Mouse (Mus musculus) heart, embryonic 12.5 days (tissue): ENCODE data around the gene Hepacam2. TPM values are rescaled to one million over a fixed set of nuclear protein-coding genes. Genes with fewer than 3 reads are reported as not detected.

ENCODE experiments used
- ATAC-seq: fragments of 200-750 bp; cut with Nextera tagmentation; 2 replicates; pipeline ENCODE4 v1.8.0; 2017; ENCODE audit warnings: moderate TSS enrichment, moderate library complexity; ENCODE audit not compliant: insufficient number of reproducible peaks, low FRiP score
- H3K27ac ChIP-seq: fragments of 300-500 bp; sonication (generic); 2 replicates; pipeline ENCODE4 v1.5.1; 2016; ENCODE audit warnings: mild to moderate bottlenecking, moderate library complexity; ENCODE audit not compliant: poor library complexity, severe bottlenecking
- H3K27me3 ChIP-seq: fragments of 300-500 bp; sonication (generic); replicated peaks from 2 replicates; pipeline ENCODE4 v1.6.1; 2016; ENCODE audit warnings: mild to moderate bottlenecking, moderate library complexity
- H3K36me3 ChIP-seq: fragments of 300-500 bp; sonication (generic); 2 replicates; pipeline ENCODE4 v1.6.1; 2016; ENCODE audit warnings: mild to moderate bottlenecking, moderate library complexity
- H3K4me1 ChIP-seq: fragments of 300-500 bp; sonication (generic); replicated peaks from 2 replicates; pipeline ENCODE4 v1.6.1; 2016; ENCODE audit warnings: mild to moderate bottlenecking
- H3K4me2 ChIP-seq: fragments of 300-500 bp; sonication (generic); 2 replicates; pipeline ENCODE4 v1.6.1; 2016; ENCODE audit warnings: mild to moderate bottlenecking, moderate library complexity
- H3K4me3 ChIP-seq: fragments of 300-500 bp; sonication (generic); 2 replicates; pipeline ENCODE4 v1.5.1; 2016; ENCODE audit warnings: mild to moderate bottlenecking
- H3K9ac ChIP-seq: fragments of 300-500 bp; sonication (generic); 2 replicates; pipeline ENCODE4 v1.6.1; 2016; ENCODE audit warnings: mild to moderate bottlenecking, moderate library complexity
- H3K9me3 ChIP-seq: fragments of 300-500 bp; sonication (generic); replicated peaks from 2 replicates; pipeline ENCODE4 v1.6.1; 2016; ENCODE audit warnings: mild to moderate bottlenecking, moderate library complexity
- WGBS: fragments of 180-500 bp; shearing (Covaris S2); methylation state at CpG from one replicate; pipeline ENCODE4 v1.1.7; 2016; 5-methylcytosine and 5-hydroxymethylcytosine counted together
- polyA plus RNA-seq: library from polyadenylated mRNA; unstranded; fragments of >200 nt; fragmentation: Nextera tagmentation; extraction: Ambion mirVana; gene quantifications from 2 replicates; pipeline ENCODE4 v1.2.1, GENCODE M21; 2016

Gene Hepacam2
- polyA plus RNA-seq: not detected in 2 replicates

GRCm38 (mm10) chr6:3498162-3498848 is at the start of gene Hepacam2, which contains the start of gene Vps50:
Gene Hepacam2, minus strand, starts transcription at chr6:3498298.
Gene Vps50, plus strand, starts transcription at chr6:3498382.
- peak within 1 kb of the TSS; percentile 100 for H3K4me2 ChIP-seq
- peak within 1 kb of the TSS; percentile 83 for H3K9ac ChIP-seq
- H3K9me3 ChIP-seq: no peaks in the 10 kb centered on the region
- under 1% methylated on average over 28 of the region's 28 CpGs for WGBS
- peaks cover 4% of the 10 kb centered on the region; the same call in 1 of the 2 replicates for H3K4me1 ChIP-seq
- H3K36me3 ChIP-seq: no peaks in the 10 kb centered on the region
- peak; percentile 99 for ATAC-seq
- no peak within 1 kb of the TSS for H3K27ac ChIP-seq
- peak within 1 kb of the TSS; percentile 97 for H3K4me3 ChIP-seq
- no peaks in the 10 kb centered on the region for H3K27me3 ChIP-seq

GRCm38 (mm10) chr6:3544970-3545369 is 46.9 kb upstream of the Hepacam2 start:
- WGBS: 90% methylated on average over 1 of the region's 1 CpGs
- Histone ChIP-seq H3K9ac (no peak overlapping the region), H3K4me1 (no peaks in the 10 kb centered on the region)

GRCm38 (mm10) chr6:3543862-3544261 is 45.8 kb upstream of the Hepacam2 start:
- 89% methylated on average over 4 of the region's 4 CpGs for WGBS
- Histone ChIP-seq H3K36me3 (peaks cover 10% of the 10 kb centered on the region), H3K4me2 (no peak overlapping the region), H3K4me1 (0 out of 2 replicates have a peak, but pooled peaks cover 4% of the 10 kb centered on the region), H3K4me3 (no peak overlapping the region), H3K9ac (no peak overlapping the region), H3K9me3 (no peaks in the 10 kb centered on the region), H3K27ac (no peak overlapping the region), H3K27me3 (no peaks in the 10 kb centered on the region)
- no peak for ATAC-seq

More at GRCm38 (mm10) chr6:3544970-3545369, 46.9 kb upstream of the Hepacam2 start:
- Histone ChIP-seq H3K4me2 (no peak overlapping the region), H3K27me3 (no peaks in the 10 kb centered on the region), H3K9me3 (no peaks in the 10 kb centered on the region), H3K27ac (no peak overlapping the region), H3K36me3 (peaks cover 13% of the 10 kb centered on the region), H3K4me3 (no peak overlapping the region)
- ATAC-seq: no peak

GRCm38 (mm10) chr6:3539470-3539869 is 41.4 kb upstream of the Hepacam2 start:
- H3K27ac ChIP-seq: 0 out of 2 replicates have a peak overlapping the region, but pooled peaks have one; percentile 41
- WGBS: 63% methylated on average over 2 of the region's 2 CpGs
- peaks cover 6% of the 10 kb centered on the region; the same call in 1 of the 2 replicates for H3K36me3 ChIP-seq
- H3K4me1 ChIP-seq: 0 out of 2 replicates have a peak, but pooled peaks cover 4% of the 10 kb centered on the region
- H3K9me3 ChIP-seq: no peaks in the 10 kb centered on the region
- no peak overlapping the region for H3K4me2 ChIP-seq
- no peak overlapping the region for H3K4me3 ChIP-seq
- H3K27me3 ChIP-seq: no peaks in the 10 kb centered on the region
- ATAC-seq: no peak
- H3K9ac ChIP-seq: no peak overlapping the region

- no peak overlapping the region for H3K4me3 ChIP-seq
- H3K9me3 ChIP-seq: no peaks in the 10 kb centered on the region
- H3K27me3 ChIP-seq: no peaks in the 10 kb centered on the region
- no peak overlapping the region for H3K9ac ChIP-seq
- no peak for ATAC-seq
- H3K27ac ChIP-seq: no peak overlapping the region
- H3K36me3 ChIP-seq: peaks cover 6% of the 10 kb centered on the region; the same call in 1 of the 2 replicates
- H3K4me1 ChIP-seq: 0 out of 2 replicates have a peak, but pooled peaks cover 4% of the 10 kb centered on the region
- no peak overlapping the region for H3K4me2 ChIP-seq
- WGBS: 58% methylated on average over 1 of the region's 1 CpGs
Observed at GRCm38 (mm10) chr6:3536048-3536447, 38.0 kb upstream of the Hepacam2 start.

GRCm38 (mm10) chr6:3531445-3531844 is 33.3 kb upstream of the Hepacam2 start:
- no peak overlapping the region for H3K4me3 ChIP-seq
- no peaks in the 10 kb centered on the region for H3K9me3 ChIP-seq

GRCm38 (mm10) chr6:3528198-3528597 is 30.1 kb upstream of the Hepacam2 start:
- Histone ChIP-seq H3K4me1 (no peaks in the 10 kb centered on the region), H3K36me3 (0 out of 2 replicates have a peak, but pooled peaks cover 6% of the 10 kb centered on the region), H3K9me3 (no peaks in the 10 kb centered on the region), H3K27me3 (no peaks in the 10 kb centered on the region), H3K27ac (no peak overlapping the region), H3K4me2 (no peak overlapping the region), H3K4me3 (no peak overlapping the region), H3K9ac (no peak overlapping the region)
- 84% methylated on average over 4 of the region's 4 CpGs for WGBS
- no peak for ATAC-seq

More at GRCm38 (mm10) chr6:3531445-3531844, 33.3 kb upstream of the Hepacam2 start:
- no peaks in the 10 kb centered on the region for H3K4me1 ChIP-seq
- H3K4me2 ChIP-seq: no peak overlapping the region
- no peaks in the 10 kb centered on the region for H3K27me3 ChIP-seq
- no peak overlapping the region for H3K9ac ChIP-seq
- no peak for ATAC-seq
- 81% methylated on average over 5 of the region's 5 CpGs for WGBS
- H3K27ac ChIP-seq: no peak overlapping the region
- H3K36me3 ChIP-seq: peaks cover 2% of the 10 kb centered on the region; the same call in 1 of the 2 replicates

GRCm38 (mm10) chr6:3512611-3513010 is 14.5 kb upstream of the Hepacam2 start:
- no peak overlapping the region for H3K9ac ChIP-seq
- 48% methylated on average over 3 of the region's 3 CpGs for WGBS
- no peaks in the 10 kb centered on the region for H3K36me3 ChIP-seq
- no peaks in the 10 kb centered on the region for H3K9me3 ChIP-seq
- 0 out of 2 replicates have a peak, but pooled peaks cover 3% of the 10 kb centered on the region for H3K4me1 ChIP-seq
- no peak overlapping the region for H3K4me3 ChIP-seq
- no peak overlapping the region for H3K4me2 ChIP-seq
- no peak for ATAC-seq
- H3K27ac ChIP-seq: no peak overlapping the region
- no peaks in the 10 kb centered on the region for H3K27me3 ChIP-seq

- Histone ChIP-seq H3K4me3 (no peak overlapping the region), H3K9me3 (no peaks in the 10 kb centered on the region), H3K27ac (no peak overlapping the region), H3K4me2 (no peak overlapping the region), H3K27me3 (no peaks in the 10 kb centered on the region), H3K36me3 (no peaks in the 10 kb centered on the region), H3K9ac (no peak overlapping the region), H3K4me1 (0 out of 2 replicates have a peak, but pooled peaks cover 3% of the 10 kb centered on the region)
- ATAC-seq: no peak
- 66% methylated on average over 11 of the region's 11 CpGs for WGBS
Observed at GRCm38 (mm10) chr6:3511612-3512011, 13.5 kb upstream of the Hepacam2 start.

- WGBS: 81% methylated on average over 10 of the region's 10 CpGs
- no peak for ATAC-seq
- H3K4me2 ChIP-seq: no peak overlapping the region
Observed at GRCm38 (mm10) chr6:3511116-3511515, 13.0 kb upstream of the Hepacam2 start.

GRCm38 (mm10) chr6:3509782-3510181 is 11.7 kb upstream of the Hepacam2 start:
- Histone ChIP-seq H3K9ac (no peak overlapping the region), H3K4me3 (no peak overlapping the region), H3K27me3 (no peaks in the 10 kb centered on the region), H3K4me1 (0 out of 2 replicates have a peak, but pooled peaks cover 3% of the 10 kb centered on the region), H3K9me3 (no peaks in the 10 kb centered on the region), H3K4me2 (no peak overlapping the region), H3K27ac (no peak overlapping the region), H3K36me3 (no peaks in the 10 kb centered on the region)
- WGBS: 28% methylated on average over 2 of the region's 2 CpGs
- no peak for ATAC-seq

More at GRCm38 (mm10) chr6:3511116-3511515, 13.0 kb upstream of the Hepacam2 start:
- H3K27me3 ChIP-seq: no peaks in the 10 kb centered on the region
- no peaks in the 10 kb centered on the region for H3K9me3 ChIP-seq
- H3K9ac ChIP-seq: no peak overlapping the region
- H3K4me1 ChIP-seq: 0 out of 2 replicates have a peak, but pooled peaks cover 3% of the 10 kb centered on the region
- no peak overlapping the region for H3K4me3 ChIP-seq
- H3K27ac ChIP-seq: no peak overlapping the region
- no peaks in the 10 kb centered on the region for H3K36me3 ChIP-seq
